Mouse (Mus musculus): ENCODE results near the gene Spag9.
"Not testable (repeated sequence)": the region's sequence is repeated elsewhere in the genome, so short reads cannot be mapped to it uniquely, and the experiment has no call there.

Gene Spag9

DNA sequence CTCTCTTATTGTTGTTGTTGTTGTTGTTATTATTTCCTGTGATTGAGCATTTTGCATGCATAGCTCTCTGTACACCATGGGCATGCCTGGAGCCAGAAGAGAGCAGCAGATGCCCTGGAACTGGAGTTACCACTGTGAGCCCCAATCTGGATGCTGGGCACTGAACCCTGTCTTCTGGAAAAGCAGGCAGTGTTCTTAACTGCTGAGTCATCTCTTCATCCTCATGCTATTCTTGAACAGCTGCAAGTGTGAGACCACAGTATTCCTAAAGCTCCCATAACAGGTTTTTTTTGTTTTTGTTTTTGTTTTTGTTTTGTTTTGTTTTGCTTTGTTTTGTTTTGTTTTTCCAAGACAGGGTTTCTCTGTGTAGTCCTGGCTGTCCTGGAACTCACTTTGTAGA lies 9.6 kb upstream of the Spag9 start:
- no peak for DNase-seq (ENCODE audit: low spot score in 2 of 2)

DNA sequence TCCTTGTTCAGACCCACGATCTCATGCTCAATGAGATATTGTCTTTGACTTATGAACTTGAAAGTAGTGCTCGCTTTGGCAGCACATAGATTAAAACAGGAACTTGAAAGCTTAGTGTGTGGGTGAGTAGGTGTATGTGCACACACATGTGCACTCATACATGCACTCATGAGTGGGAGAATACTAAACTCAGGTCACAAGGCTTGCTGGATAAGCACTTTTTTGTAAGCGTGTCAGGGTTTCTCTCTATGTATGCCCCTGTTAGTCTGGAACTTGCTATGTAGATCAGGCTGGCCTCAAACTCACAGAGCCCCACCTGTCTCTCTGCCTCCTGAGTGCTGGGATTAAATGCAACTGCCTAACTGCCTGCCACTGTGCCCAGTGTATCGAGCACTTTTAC lies 8.9 kb upstream of the Spag9 start:
- DNase-seq (ENCODE audit: low spot score in 2 of 2), result no peak

DNA sequence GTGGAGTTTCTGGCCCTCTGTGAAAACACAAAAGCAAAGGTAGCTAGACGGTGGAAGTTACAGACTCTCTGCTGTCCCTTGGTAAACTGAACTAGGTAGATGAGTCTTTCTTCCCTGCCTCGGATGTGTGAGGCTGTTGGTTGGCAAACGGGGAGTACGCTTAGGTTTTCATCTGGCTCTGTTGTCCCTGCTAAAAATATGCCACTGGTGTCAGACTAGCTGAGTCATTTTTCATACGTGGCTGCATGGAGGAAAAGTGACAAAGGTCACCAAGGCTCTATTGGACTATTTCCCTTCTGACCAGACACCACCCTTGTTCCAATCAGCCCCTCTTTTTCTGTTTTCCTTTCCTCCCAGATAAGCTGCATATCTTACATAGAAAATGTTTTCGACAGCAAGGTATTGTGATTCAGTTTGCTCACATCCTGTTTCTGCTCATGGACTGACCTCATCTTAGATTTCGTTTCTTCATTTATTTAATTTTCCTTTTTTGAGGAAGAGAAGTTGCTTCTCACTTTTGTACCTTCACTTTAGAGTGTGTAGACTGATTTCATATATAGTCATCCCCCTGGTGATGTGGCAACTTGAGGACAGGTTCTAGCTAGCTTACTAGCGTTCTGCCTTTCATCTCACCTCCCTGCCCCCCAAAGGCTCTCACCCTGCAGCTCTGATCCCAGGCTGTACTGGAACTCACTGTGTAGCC lies 8.1 kb upstream of the Spag9 start:
- no peak for DNase-seq (ENCODE audit: low spot score in 2 of 2)

DNA sequence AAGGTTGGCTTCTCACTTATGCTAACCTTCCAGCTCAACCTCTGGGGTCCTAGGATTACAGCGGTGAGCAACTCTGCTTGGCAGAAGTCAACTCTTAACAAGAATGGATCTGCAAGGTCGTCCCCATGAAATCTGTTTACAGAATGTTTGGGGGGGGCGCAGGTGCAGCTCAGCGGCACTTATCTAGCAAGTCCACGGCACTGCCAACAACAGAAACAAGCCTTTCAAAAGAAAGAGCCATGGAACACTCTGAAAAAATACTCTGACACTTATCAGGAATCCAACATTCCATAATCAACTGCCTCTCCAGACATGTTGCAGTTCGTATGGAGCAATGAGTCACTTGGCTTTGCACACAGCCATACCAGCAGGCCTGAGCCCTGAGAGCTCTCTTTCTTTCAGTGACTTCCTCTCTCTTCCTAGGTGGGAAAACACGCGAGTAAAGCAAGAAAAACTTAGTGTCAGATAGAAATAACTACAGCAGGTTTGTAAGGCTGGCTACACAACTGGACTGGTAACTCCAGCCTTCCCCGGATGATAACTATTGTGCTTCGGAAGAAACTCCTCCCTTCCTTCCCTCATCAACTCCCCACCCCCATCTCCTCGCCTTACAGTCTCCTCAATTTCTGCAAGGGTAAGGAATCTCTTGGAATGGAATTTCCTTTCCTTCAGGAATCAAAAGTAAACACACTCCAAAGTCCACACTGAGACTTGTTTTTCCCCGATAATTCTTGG lies 7.4 kb upstream of the Spag9 start:
- DNase-seq (ENCODE audit: low spot score in 2 of 2), result no peak

DNA sequence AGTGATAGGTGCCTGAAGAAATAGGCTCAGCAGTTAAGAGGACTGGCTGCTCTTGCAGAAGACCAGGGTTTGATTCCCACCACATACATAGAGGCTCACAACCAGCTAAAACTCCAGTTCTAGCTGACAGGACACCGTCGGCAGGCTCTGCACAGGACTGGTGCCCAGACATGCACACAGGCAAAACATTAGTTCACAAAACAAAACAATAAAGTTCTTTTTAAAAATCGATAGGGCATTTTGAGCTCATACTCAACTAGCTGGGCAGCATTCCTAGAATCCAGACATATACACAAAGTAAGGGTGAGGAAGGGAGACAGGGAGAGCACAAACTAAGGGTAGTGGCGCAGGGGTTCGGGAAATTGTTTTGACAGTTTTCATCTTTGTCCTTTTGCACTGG lies 1.4 kb upstream of the Spag9 start:
- no peak for DNase-seq (ENCODE audit: low spot score in 2 of 2)

DNA sequence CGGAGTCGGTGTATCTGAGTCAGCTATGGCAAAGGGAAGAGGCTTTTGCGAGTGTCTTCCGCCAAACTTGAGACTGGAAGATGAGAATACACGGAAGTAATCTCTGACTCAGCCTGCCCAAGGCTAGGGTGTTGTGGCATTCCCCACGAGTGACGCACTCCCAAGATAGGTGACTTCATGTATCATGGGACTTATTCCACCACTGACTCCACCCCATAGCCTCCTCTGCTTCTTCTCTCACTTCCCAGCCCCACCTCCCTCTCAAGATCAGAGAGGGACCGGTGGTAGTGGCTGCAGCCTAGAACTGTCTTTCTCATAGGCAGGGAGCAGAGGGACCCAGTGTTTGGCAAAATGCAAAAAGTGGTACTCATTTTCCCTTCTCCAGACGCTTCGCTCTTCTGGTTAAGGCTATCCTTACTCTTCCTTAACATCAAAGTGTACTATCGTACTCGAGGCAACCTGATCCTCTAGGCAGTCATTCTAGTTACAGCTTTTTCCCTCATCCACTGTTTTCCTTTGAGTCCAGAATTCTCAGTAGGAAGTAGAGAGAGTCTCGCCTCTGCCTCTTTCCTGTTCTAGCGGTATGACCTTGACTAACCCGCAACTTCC lies 676 bp upstream of the Spag9 start:
- DNase-seq (ENCODE audit: low spot score in 2 of 2), result peak; percentile 58 to 75

DNA sequence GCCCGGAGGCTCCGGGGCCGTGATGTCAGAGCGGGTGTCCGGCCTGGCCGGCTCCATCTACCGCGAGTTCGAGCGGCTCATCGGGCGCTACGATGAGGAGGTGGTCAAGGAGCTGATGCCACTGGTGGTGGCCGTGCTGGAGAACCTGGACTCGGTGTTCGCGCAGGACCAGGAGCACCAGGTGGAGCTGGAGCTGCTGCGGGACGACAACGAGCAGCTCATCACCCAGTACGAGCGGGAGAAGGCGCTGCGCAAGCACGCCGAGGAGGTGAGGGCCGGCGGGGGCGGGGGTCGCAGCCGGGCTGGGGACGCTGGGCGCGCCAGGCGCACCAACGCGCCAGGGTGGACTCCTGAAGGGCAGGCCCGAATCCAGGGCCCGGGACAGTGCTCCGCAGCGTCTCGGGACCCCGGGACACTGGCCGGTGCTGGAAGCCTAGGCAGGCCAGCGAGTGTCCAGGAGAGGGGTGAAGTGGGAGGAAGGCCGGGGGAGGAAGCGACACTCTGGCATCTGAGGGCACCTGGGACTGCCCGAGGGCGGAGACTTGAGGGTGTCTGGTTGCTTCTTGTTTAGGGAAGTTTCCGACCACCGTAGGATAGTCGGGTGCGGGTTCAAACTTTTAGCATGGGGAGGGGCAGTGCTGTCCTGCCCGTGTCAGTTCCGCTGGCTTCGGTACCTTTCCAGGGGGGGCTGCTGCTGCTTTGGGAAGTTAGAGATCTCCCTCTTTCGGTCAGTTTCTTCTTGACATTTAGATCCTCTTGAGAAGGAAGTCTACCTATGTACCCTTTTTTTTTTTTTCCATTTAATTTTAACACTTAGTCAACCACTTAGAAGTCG lies 632 bp downstream of the Spag9 start:
- peak; percentile 44 to 46 for DNase-seq (ENCODE audit: low spot score in 2 of 2)

DNA sequence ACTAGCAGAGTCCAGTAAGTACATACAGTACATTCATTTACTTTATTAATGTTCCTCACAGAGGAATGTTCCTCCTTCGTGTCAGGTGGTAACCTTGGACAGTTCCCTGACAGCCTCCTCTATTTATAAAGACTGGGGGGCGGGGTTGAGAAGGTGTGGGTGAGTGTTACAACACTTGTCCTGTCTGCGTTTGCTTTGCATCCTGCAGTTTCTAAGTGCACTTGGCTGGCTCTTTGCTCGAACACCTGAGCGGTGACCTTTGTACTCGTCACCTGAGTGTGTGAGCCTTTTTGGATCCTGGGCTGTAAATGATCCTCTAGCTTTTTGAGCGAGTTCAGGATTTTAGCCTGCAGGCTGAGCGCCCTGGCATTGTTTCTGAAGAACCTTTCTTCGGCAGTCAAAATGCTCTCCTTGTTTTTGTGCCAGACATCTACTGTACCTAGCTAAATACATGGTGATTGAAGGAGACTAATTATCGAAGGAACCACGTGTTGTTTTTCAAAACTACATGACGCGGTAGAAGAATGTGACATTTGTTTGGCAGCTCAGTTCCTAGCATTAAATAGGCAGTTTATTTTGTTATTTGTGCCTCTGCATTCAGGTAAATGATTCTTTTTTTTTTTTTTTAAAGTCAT lies 1.4 kb downstream of the Spag9 start:
- DNase-seq (ENCODE audit: low spot score in 2 of 2), result no peak

DNA sequence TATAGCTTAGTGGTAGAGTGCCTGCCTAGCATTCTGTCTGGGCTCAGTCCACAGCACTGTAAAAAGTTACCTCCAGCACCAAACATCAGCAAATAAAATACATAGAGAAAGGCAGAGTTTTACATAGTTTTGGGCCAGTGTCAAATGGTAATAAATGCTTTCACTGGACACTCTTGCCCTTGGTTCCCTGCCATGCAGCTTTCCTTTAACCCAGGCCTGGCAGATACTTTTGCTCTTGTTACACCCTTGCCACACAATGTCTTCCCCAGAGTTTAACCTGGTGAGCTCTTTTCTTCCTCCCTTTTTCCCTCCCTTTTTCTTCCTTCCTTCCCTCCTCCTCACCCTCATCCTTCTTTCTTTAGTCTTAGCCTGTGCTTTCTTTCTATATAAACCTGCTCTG lies 3.4 kb downstream of the Spag9 start:
- DNase-seq (ENCODE audit: low spot score in 2 of 2), result no peak

DNA sequence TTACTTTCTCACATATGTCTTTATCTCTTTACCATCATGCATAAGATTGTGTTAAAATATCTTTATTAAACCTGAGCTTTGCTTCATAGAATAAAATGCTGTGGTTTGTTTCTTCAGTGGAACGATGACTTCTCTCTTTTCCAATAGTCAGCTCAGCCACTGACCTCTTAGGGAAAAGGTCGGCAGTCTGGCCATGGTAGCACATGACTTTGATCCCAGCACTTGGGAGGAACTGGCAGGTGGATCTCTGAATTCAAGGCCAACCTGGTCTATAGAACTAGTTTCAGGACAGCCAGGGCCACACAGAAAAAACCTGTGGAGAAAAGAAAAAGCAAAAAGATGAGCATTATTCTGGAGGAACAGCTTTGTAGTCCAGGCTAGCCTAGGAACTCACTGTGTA lies 7.5 kb downstream of the Spag9 start:
- DNase-seq (ENCODE audit: low spot score in 2 of 2), result no peak

DNA sequence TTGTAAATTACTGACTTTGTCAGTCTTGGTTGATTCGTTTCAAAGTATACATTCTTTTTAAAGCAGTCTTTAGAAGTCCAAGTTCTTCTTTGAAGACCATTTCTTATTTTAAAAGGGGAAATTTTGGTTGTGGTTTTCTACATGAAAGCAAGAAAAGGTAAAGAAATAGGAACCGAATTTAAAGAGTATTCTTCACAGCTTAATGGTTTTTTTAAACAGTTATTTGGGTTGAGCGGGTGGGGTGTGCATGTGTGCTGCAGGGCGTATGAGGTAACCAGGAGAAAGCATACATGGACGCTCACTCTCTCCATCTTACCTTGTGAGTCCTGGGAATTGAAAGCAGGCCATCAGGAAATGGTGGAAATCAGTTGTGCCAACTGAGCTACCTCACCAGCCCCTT lies 23.2 kb downstream of the Spag9 start:
- DNase-seq (ENCODE audit: low spot score in 2 of 2), result no peak

DNA sequence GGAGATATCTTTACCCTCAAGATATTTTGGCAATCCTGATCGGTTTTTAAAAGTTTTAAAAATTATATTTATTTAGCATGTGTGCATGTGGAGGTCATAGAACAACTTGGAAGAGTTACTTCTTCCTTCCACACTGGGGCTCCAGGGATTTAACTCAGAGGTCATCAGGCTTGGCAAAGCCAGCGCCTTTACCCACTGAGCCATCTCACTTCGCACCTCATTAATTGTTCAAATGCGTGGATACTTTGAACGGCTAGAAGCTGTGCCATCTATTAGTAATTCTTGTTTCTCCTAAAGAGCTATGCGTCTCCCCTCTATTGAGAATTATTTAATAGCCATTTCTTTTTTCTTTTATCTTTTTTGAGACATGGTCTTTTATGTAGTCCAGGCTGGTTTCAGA lies 24.5 kb downstream of the Spag9 start:
- DNase-seq (ENCODE audit: low spot score in 2 of 2), result no peak

DNA sequence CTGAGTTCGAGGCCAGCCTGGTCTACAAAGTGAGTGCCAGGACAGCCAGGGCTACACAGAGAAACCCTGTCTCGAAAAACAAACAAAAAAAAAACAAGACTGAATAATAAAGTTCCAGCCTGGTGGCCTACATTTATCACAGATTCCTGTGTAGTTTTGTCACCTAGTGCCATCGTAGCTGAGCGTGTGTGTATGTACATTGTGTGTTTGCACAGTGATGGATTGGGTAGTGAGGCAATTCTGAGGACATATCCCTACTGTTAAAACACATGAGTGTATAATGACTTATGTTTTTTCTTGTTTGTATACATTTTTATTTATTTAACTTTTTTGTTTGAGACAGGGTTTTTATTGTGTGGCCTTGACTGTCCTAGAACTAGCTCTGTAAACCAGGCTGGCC lies 30.4 kb downstream of the Spag9 start:
- no peak for DNase-seq (ENCODE audit: low spot score in 2 of 2)

DNA sequence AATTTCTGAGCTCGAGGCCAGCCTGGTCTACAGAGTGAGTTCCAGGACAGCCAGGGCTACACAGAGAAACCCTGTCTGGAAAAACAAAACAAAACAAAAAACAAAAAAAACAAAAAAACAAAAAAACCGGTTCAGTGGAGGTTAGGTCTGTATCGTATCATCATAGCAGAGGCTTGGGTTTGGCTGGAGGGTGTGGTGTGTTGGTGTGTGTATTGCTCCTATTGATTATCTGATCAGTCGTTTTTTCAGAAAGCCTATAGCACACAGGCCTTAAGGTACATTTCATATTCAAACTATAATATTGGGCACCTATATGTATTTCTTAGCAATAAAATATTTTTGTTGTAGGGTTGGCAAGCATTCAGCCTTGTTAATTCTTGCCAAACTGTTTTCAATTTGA lies 36.2 kb downstream of the Spag9 start:
- DNase-seq (ENCODE audit: low spot score in 2 of 2), result no peak

DNA sequence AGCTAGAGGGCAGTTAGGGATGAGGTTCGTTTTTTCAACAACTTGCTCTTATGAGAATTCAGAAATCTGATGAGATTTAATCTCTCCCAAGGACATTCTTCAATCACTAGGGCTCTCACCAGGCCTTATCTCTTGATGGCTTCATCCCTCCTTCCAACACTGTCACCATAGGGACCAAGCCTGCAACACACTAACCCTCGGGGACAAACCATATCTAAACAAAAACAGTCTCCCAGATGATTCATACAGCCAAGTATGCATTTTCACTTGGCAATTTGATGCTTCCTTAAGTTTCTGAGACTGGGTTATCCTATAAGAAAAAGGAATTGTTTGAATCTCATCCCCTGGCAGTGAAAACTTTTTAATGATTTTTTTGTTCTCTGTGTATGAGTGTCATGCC lies 37.1 kb downstream of the Spag9 start:
- no peak for DNase-seq (ENCODE audit: low spot score in 2 of 2)

DNA sequence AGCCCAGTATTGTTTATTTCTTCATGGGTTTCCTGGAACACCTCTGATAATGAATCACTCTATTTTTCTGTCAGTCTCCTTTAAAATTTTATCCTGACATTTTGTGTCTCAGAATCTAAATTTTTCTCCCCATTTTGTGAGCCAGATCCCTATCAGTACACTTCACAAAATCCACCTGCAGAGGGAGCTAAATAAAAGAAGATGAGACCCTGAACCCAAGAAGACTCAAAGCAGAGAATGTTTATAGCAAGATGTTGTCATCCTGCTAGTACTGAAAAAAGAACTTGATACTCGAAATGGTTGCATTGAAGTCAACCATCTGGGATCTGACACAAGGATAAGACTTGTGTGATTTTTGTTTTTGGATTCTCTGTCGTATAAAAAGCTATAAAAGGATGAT lies 40.1 kb downstream of the Spag9 start:
- no peak for DNase-seq (ENCODE audit: low spot score in 2 of 2)

DNA sequence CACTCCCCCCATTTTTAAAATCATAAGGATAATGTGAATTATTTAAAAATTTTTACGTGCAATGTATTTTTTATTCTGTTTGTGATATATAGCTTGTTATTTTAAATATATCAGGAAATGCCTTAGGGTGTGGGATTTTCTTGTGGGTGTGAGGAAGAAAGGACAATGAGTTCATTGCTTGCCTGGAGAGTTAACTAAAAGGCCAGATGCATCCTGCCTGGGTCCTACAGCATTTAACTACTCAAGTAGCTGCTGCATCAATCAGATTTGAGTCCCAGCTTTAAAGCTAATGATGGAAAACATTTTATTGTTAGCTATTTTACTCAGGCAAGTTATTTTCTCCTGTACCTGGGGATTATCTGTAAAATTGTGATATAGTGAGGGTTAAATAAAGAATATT lies 45.6 kb downstream of the Spag9 start:
- no peak for DNase-seq (ENCODE audit: low spot score in 2 of 2)

DNA sequence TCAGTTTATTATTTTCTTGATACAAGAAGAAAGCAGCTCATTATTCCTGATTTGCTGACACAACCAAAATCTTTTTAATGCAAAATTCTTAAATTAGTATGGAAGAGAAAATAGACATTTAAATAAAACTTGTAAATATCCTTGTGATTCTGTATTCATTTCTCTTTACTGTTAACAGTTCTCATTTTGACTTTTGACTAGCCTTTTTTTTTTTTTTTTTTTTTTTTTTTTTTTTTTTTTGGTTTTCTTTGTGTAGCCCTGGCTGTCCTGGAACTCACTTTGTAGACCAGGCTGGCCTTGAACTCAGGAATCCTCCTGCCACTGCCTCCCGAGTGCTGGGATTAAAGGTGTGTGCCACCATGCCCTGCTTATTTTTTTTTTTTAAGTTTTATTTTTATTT lies 46.4 kb downstream of the Spag9 start:
- not testable (repeated sequence) for DNase-seq (ENCODE audit: low spot score in 2 of 2)

DNA sequence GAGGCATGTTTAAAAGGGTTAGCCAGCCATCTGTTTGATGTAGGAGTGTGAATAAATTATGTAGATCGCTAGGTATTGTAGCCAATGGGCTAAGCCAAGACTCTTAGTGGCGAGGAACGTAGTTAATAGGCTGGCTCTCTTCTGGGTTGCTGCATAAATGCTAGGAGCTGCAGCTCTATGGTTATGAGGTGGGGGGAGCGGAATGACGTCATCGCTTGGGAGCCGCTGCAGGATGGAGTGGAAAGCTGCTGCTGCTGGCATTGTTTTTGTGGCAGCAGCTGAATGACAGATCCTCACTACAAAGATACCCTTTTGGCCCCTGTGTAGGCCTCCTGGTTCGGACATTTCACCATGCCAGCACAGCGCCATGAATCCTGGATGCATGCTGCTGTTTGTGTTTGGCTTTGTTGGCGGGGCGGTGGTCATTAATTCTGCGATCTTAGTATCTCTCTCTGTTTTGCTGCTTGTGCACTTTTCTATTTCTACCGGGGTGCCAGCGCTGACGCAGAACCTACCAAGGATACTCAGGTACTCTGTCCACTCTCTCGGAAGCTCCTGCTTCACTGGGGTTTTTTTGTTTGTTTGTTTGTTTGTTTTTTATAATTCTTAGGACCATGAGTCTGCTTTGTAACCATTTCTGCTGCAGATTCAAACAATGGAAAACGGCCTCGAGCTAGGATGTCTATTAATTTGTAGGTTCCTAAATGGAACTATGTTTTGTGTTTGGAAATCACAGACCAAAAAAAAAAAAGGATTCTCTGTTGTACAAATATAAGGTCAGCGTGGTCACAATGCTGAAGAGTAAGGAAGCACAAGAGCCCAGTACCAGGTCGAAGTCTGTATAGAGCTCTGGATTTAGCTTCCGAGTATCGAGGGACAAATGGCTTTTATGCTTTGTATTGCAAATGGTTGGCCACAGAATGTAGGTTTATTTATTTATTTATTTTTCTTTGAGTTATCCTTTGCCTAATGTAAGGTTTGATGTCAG lies 48.4 kb downstream of the Spag9 start:
- peak; percentile 90 for DNase-seq (ENCODE audit: low spot score in 2 of 2)

DNA sequence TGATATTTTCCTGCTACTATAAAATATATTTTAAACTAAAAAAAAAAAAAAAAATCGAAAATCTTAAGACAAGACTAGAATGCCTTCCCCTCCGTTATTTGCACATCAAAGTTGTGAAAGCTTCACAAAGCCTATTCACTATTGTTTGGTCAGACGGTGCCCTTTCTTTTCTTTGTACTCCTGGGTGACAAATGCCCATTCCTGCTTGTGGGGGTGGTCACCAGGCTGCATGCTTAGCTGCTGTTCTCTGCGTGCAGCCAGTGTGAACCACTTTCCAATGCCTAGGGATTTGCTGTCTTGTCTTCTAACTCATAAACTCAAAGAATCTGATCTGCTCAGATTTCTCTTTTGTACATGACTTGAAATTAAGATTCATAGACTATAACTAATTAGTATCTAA lies 49.1 kb downstream of the Spag9 start:
- DNase-seq (ENCODE audit: low spot score in 2 of 2), result no peak

DNA sequence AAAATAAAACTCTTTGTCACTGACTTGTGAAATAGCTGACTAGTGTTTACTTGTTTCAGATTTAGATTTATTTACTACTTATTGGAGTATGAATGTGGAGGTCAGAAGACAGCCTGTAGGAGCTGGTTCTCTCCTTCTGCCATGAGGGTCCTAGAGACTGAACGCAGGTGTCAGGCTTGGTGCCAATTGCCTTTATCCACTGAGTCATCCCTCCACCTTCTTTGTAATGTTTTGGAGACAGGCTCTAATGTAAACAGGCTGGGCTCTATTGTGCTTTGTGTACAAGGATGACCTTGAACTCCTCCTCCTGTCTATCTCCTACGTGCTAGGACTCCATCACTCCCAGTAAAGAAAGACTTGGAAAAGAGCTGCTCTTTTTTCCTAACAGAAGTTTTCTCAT lies 51.4 kb downstream of the Spag9 start:
- DNase-seq (ENCODE audit: low spot score in 2 of 2), result no peak

Data from frontal cortex, postnatal 14 days (tissue).